Mouse (Mus musculus) megakaryocyte-erythroid progenitor cell, adult 5-6 weeks (primary cell): ENCODE measurements around the gene Nkx2-5. TPM values are rescaled to one million over a fixed set of nuclear protein-coding genes. Genes with fewer than 3 reads are reported as not detected.

Source experiments
- ATAC-seq: replicated peaks from 2 replicates; pipeline ENCODE4 v1.8.0; 2016; ENCODE audit warnings: mild to moderate bottlenecking, inconsistent platforms; ENCODE audit not compliant: severe bottlenecking, poor library complexity, low FRiP score, low TSS enrichment
- total RNA-seq, 2 experiments: library from RNA; stranded (forward) in 1 of 2; stranded (reverse) in 1 of 2; fragments of 200-1000, 215-1000 nt in 1 of 2; fragments of >200 nt in 1 of 2; fragmentation: Nextera tagmentation in 1 of 2; gene quantifications; 2 replicates each; pipeline ENCODE4 v1.2.3; 2014 to 2017

Nkx2-5 gene
- total RNA-seq, 2 experiments from 2014 or later, result not detected

- no peak for ATAC-seq
Measured at GRCm38 (mm10) chr17:26793068-26793765, 51.6 kb downstream of the Nkx2-5 start.

DNA sequence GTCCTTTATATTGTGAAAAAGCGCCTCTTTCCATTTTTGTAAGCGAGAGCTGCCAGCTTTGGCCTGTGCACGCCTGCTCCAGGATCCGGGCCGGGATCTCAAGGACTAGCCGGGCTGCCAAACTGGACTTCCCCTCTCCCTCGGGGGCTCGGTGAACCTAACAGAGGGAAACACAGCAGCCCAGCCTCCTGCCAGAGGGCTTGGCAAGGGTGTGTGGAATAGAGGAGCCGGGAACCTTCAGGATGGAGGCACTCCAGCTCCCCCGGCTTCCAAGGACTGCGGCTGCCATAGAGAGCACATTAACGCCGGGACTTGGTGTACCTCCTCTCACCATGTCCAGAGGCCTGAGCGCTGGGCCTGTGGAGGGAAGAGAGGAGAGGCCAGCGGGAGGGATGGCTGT, 52.7 kb downstream of the Nkx2-5 start:
- no peak for ATAC-seq

- ATAC-seq, result no peak
Measured at GRCm38 (mm10) chr17:26791580-26791979, 53.2 kb downstream of the Nkx2-5 start.

- ATAC-seq, result no peak
Measured at GRCm38 (mm10) chr17:26790269-26791214, 54.3 kb downstream of the Nkx2-5 start.

- no peak for ATAC-seq
Measured at GRCm38 (mm10) chr17:26789460-26790268, 55.1 kb downstream of the Nkx2-5 start.

- ATAC-seq, result no peak
Measured at GRCm38 (mm10) chr17:26788986-26789385, 55.8 kb downstream of the Nkx2-5 start.

Other genes starting within 250 kb of the Nkx2-5 start
- gene Atp6v0e, start 181.8 kb downstream of the Nkx2-5 start, total RNA-seq (2014; fragmentation: Nextera tagmentation), result 212 and 213 TPM in 2 replicates
- gene Atp6v0e, start 181.8 kb downstream of the Nkx2-5 start, total RNA-seq (2017), result 270 and 362 TPM in 2 replicates
- gene Crebrf, start 129.4 kb downstream of the Nkx2-5 start, total RNA-seq (2014; fragmentation: Nextera tagmentation), result 11.4 and 12.0 TPM in 2 replicates
- gene Crebrf, start 129.4 kb downstream of the Nkx2-5 start, total RNA-seq (2017), result 17.9 and 37.0 TPM in 2 replicates
- gene Bnip1, start 63.9 kb downstream of the Nkx2-5 start, total RNA-seq (2014; fragmentation: Nextera tagmentation), result 60.6 and 68.9 TPM in 2 replicates
- gene Bnip1, start 63.9 kb downstream of the Nkx2-5 start, total RNA-seq (2017), result 49.6 and 59.8 TPM in 2 replicates
- 15.6 and 19.6 TPM in 2 replicates for gene Kifc5b, start 72.1 kb upstream of the Nkx2-5 start, total RNA-seq (2014; fragmentation: Nextera tagmentation)
- gene Kifc5b, start 72.1 kb upstream of the Nkx2-5 start, total RNA-seq (2017), result 9.1 and 9.7 TPM in 2 replicates
- 8.2 and 11.6 TPM in 2 replicates for gene Phf1, start 88.0 kb upstream of the Nkx2-5 start, total RNA-seq (2014; fragmentation: Nextera tagmentation)
- gene Phf1, start 88.0 kb upstream of the Nkx2-5 start, total RNA-seq (2017), result 2.2 and 2.8 TPM in 2 replicates
- 154 and 184 TPM in 2 replicates for gene Cuta, start 94.6 kb upstream of the Nkx2-5 start, total RNA-seq (2014; fragmentation: Nextera tagmentation)
- 55.2 and 93.0 TPM in 2 replicates for gene Cuta, start 94.6 kb upstream of the Nkx2-5 start, total RNA-seq (2017)
- 18.2 and 33.6 TPM in 2 replicates for gene Syngap1, start 96.2 kb upstream of the Nkx2-5 start, total RNA-seq (2014; fragmentation: Nextera tagmentation)
- gene Syngap1, start 96.2 kb upstream of the Nkx2-5 start, total RNA-seq (2017), result 7.7 and 9.1 TPM in 2 replicates
- 5.5 and 14.6 TPM in 2 replicates for gene Zbtb9, start 128.2 kb upstream of the Nkx2-5 start, total RNA-seq (2014; fragmentation: Nextera tagmentation)
- gene Zbtb9, start 128.2 kb upstream of the Nkx2-5 start, total RNA-seq (2017), result 18.3 and 22.0 TPM in 2 replicates
- gene Bak1, start 184.0 kb upstream of the Nkx2-5 start, total RNA-seq (2014; fragmentation: Nextera tagmentation), result 91.5 and 117 TPM in 2 replicates
- 37.5 and 38.6 TPM in 2 replicates for gene Bak1, start 184.0 kb upstream of the Nkx2-5 start, total RNA-seq (2017)
- 3.0 and 4.2 TPM in 2 replicates for gene Itpr3, start 212.3 kb upstream of the Nkx2-5 start, total RNA-seq (2014; fragmentation: Nextera tagmentation)
- gene Itpr3, start 212.3 kb upstream of the Nkx2-5 start, total RNA-seq (2017), result 3.0 and 3.4 TPM in 2 replicates